Mouse (Mus musculus) forebrain, embryonic 13.5 days (tissue): Measurements from ENCODE around the gene Luc7l. TPM values are rescaled to one million over a fixed set of nuclear protein-coding genes. Genes with fewer than 3 reads are reported as not detected.

Experiments
- ATAC-seq: fragments of 200-750 bp; cut with Nextera tagmentation; 2 replicates; pipeline ENCODE4 v1.8.0; 2017
- H3K27ac ChIP-seq: fragments of 300-500 bp; sonication (generic); 2 replicates; pipeline ENCODE4 v1.5.1; 2015; ENCODE audit warnings: inconsistent platforms, mild to moderate bottlenecking, moderate library complexity
- H3K27me3 ChIP-seq: fragments of 300-500 bp; sonication (generic); 2 replicates; pipeline ENCODE4 v1.6.1; 2015; ENCODE audit warnings: mild to moderate bottlenecking, inconsistent platforms
- H3K36me3 ChIP-seq: fragments of 300-500 bp; sonication (generic); 2 replicates; pipeline ENCODE4 v1.6.1; 2015; ENCODE audit warnings: mild to moderate bottlenecking, inconsistent platforms; ENCODE audit not compliant: poor library complexity, severe bottlenecking
- H3K4me1 ChIP-seq: fragments of 300-500 bp; sonication (generic); 2 replicates; pipeline ENCODE4 v1.6.1; 2015; ENCODE audit warnings: inconsistent platforms
- H3K4me2 ChIP-seq: fragments of 300-500 bp; sonication (generic); 2 replicates; pipeline ENCODE4 v1.6.1; 2015; ENCODE audit warnings: inconsistent platforms, mild to moderate bottlenecking, moderate library complexity
- H3K4me3 ChIP-seq: fragments of 300-500 bp; sonication (generic); 2 replicates; pipeline ENCODE4 v1.5.1; 2015; ENCODE audit warnings: mild to moderate bottlenecking, inconsistent platforms
- H3K9ac ChIP-seq: fragments of 300-500 bp; sonication (generic); 2 replicates; pipeline ENCODE4 v1.6.1; 2015; ENCODE audit warnings: mild to moderate bottlenecking, inconsistent platforms
- H3K9me3 ChIP-seq: fragments of 300-500 bp; sonication (generic); replicated peaks from 2 replicates; pipeline ENCODE4 v1.6.1; 2016; ENCODE audit warnings: inconsistent platforms
- WGBS: fragments of 180-500 bp; shearing (Covaris S2); methylation state at CpG from one replicate; pipeline ENCODE4 v1.1.7; 2015; 5-methylcytosine and 5-hydroxymethylcytosine counted together
- polyA plus RNA-seq: library from polyadenylated mRNA; unstranded; fragments of >200 nt; fragmentation: Nextera tagmentation; extraction: Ambion mirVana; gene quantifications from 2 replicates; pipeline ENCODE4 v1.2.1, GENCODE M21; 2015

Gene Luc7l
- polyA plus RNA-seq = 121 and 128 TPM in 2 replicates

- Histone ChIP-seq H3K9me3 (no peaks in the 10 kb centered on the region), H3K9ac (peak within 1 kb of the TSS; percentile 98), H3K27me3 (peaks cover 5% of the 10 kb centered on the region; the same call in 1 of the 2 replicates), H3K4me2 (peak within 1 kb of the TSS; percentile 86), H3K4me3 (peak within 1 kb of the TSS; percentile 98), H3K27ac (peak within 1 kb of the TSS; percentile 98), H3K4me1 (peaks cover 20% of the 10 kb centered on the region), H3K36me3 (peaks cover 18% of the 10 kb centered on the region)
- peak; percentile 96 for ATAC-seq
- whole genome bisulfite sequencing = 1% methylated on average over 42 of the region's 43 CpGs
Measured at GRCm38 (mm10) chr17:26252539-26253251, at the start of gene Luc7l. Gene Luc7l, plus strand, starts transcription at chr17:26252896.

GRCm38 (mm10) chr17:26203321-26203811 is 49.3 kb upstream of the Luc7l start:
- H3K4me2 ChIP-seq = peak overlapping the region; percentile 82
- H3K27me3 ChIP-seq = peaks cover 73% of the 10 kb centered on the region
- peaks cover 20% of the 10 kb centered on the region for H3K4me1 ChIP-seq
- no peak overlapping the region for H3K27ac ChIP-seq
- ATAC-seq = 0 out of 2 replicates have a peak, but pooled peaks have one; percentile 25
- H3K9ac ChIP-seq = peak overlapping the region; percentile 50
- H3K9me3 ChIP-seq = no peaks in the 10 kb centered on the region
- WGBS = 1% methylated on average over 28 of the region's 30 CpGs
- H3K36me3 ChIP-seq = 0 out of 2 replicates have a peak, but pooled peaks cover 5% of the 10 kb centered on the region
- H3K4me3 ChIP-seq = peak overlapping the region; percentile 43

- Histone ChIP-seq H3K36me3 (no peaks in the 10 kb centered on the region), H3K27ac (no peak overlapping the region), H3K9ac (no peak overlapping the region), H3K4me3 (no peak overlapping the region), H3K9me3 (no peaks in the 10 kb centered on the region), H3K4me1 (peaks cover 20% of the 10 kb centered on the region), H3K27me3 (peaks cover 64% of the 10 kb centered on the region), H3K4me2 (no peak overlapping the region)
- ATAC-seq = no peak
- WGBS = 28% methylated on average over 11 of the region's 11 CpGs
Measured at GRCm38 (mm10) chr17:26204766-26205165, 47.9 kb upstream of the Luc7l start.

GRCm38 (mm10) chr17:26206392-26206791 is 46.3 kb upstream of the Luc7l start:
- Histone ChIP-seq H3K9ac (no peak overlapping the region), H3K4me2 (no peak overlapping the region), H3K27ac (no peak overlapping the region), H3K36me3 (no peaks in the 10 kb centered on the region), H3K9me3 (no peaks in the 10 kb centered on the region), H3K4me3 (no peak overlapping the region), H3K4me1 (peaks cover 14% of the 10 kb centered on the region), H3K27me3 (peaks cover 47% of the 10 kb centered on the region)
- no peak for ATAC-seq
- 53% methylated on average over 1 of the region's 1 CpGs for WGBS

GRCm38 (mm10) chr17:26207686-26208085 is 45.0 kb upstream of the Luc7l start, which contains the start of gene Arhgdig:
Gene Arhgdig, minus strand, starts transcription at chr17:26207786.
- no peaks in the 10 kb centered on the region for H3K9me3 ChIP-seq
- peaks cover 34% of the 10 kb centered on the region for H3K27me3 ChIP-seq
- H3K9ac ChIP-seq = no peak within 1 kb of the TSS
- H3K27ac ChIP-seq = no peak within 1 kb of the TSS
- ATAC-seq = no peak
- H3K4me3 ChIP-seq = no peak within 1 kb of the TSS
- WGBS = 89% methylated on average over 12 of the region's 12 CpGs
- H3K4me1 ChIP-seq = peaks cover 10% of the 10 kb centered on the region
- no peaks in the 10 kb centered on the region for H3K36me3 ChIP-seq
- H3K4me2 ChIP-seq = no peak within 1 kb of the TSS

- H3K36me3 ChIP-seq = 0 out of 2 replicates have a peak, but pooled peaks cover 8% of the 10 kb centered on the region
- no peak overlapping the region for H3K27ac ChIP-seq
- H3K4me2 ChIP-seq = no peak overlapping the region
- no peaks in the 10 kb centered on the region for H3K4me1 ChIP-seq
- WGBS = 90% methylated on average over 7 of the region's 7 CpGs
- no peaks in the 10 kb centered on the region for H3K9me3 ChIP-seq
- no peak for ATAC-seq
- H3K4me3 ChIP-seq = no peak overlapping the region
- no peaks in the 10 kb centered on the region for H3K27me3 ChIP-seq
- no peak overlapping the region for H3K9ac ChIP-seq
Measured at GRCm38 (mm10) chr17:26212241-26212640, 40.5 kb upstream of the Luc7l start.

- ATAC-seq = no peak
- Histone ChIP-seq H3K9ac (no peak overlapping the region), H3K27ac (no peak overlapping the region), H3K27me3 (no peaks in the 10 kb centered on the region), H3K9me3 (no peaks in the 10 kb centered on the region), H3K4me3 (no peak overlapping the region), H3K36me3 (0 out of 2 replicates have a peak, but pooled peaks cover 8% of the 10 kb centered on the region), H3K4me1 (no peaks in the 10 kb centered on the region), H3K4me2 (no peak overlapping the region)
- WGBS = 87% methylated on average over 11 of the region's 11 CpGs
Measured at GRCm38 (mm10) chr17:26212681-26213080, 40.0 kb upstream of the Luc7l start.

- H3K9ac ChIP-seq = no peak overlapping the region
- WGBS = 76% methylated on average over 2 of the region's 2 CpGs
- no peak for ATAC-seq
- H3K4me3 ChIP-seq = no peak overlapping the region
- no peak overlapping the region for H3K27ac ChIP-seq
- H3K4me2 ChIP-seq = no peak overlapping the region
- H3K4me1 ChIP-seq = no peaks in the 10 kb centered on the region
- no peaks in the 10 kb centered on the region for H3K27me3 ChIP-seq
- H3K36me3 ChIP-seq = 0 out of 2 replicates have a peak, but pooled peaks cover 3% of the 10 kb centered on the region
- no peaks in the 10 kb centered on the region for H3K9me3 ChIP-seq
Measured at GRCm38 (mm10) chr17:26221508-26221907, 31.2 kb upstream of the Luc7l start.

GRCm38 (mm10) chr17:26225150-26225549 is 27.5 kb upstream of the Luc7l start:
- H3K4me3 ChIP-seq = no peak overlapping the region
- no peaks in the 10 kb centered on the region for H3K36me3 ChIP-seq
- no peak overlapping the region for H3K27ac ChIP-seq
- H3K4me2 ChIP-seq = no peak overlapping the region
- no peaks in the 10 kb centered on the region for H3K27me3 ChIP-seq
- H3K9me3 ChIP-seq = no peaks in the 10 kb centered on the region
- no peak overlapping the region for H3K9ac ChIP-seq
- WGBS = 87% methylated on average over 12 of the region's 12 CpGs
- H3K4me1 ChIP-seq = no peaks in the 10 kb centered on the region
- no peak for ATAC-seq

GRCm38 (mm10) chr17:26229776-26230175 is 22.9 kb upstream of the Luc7l start:
- H3K36me3 ChIP-seq = no peaks in the 10 kb centered on the region
- 95% methylated on average over 5 of the region's 5 CpGs for WGBS

GRCm38 (mm10) chr17:26231156-26231555 is 21.5 kb upstream of the Luc7l start:
- H3K9me3 ChIP-seq = no peaks in the 10 kb centered on the region
- no peak for ATAC-seq
- H3K36me3 ChIP-seq = no peaks in the 10 kb centered on the region
- H3K4me3 ChIP-seq = no peak overlapping the region
- peaks cover 12% of the 10 kb centered on the region; the same call in 1 of the 2 replicates for H3K4me1 ChIP-seq
- H3K9ac ChIP-seq = no peak overlapping the region
- no peak overlapping the region for H3K27ac ChIP-seq
- H3K4me2 ChIP-seq = no peak overlapping the region
- WGBS = 89% methylated on average over 5 of the region's 5 CpGs
- H3K27me3 ChIP-seq = no peaks in the 10 kb centered on the region

More at GRCm38 (mm10) chr17:26229776-26230175, 22.9 kb upstream of the Luc7l start:
- Histone ChIP-seq H3K4me2 (no peak overlapping the region), H3K9ac (no peak overlapping the region), H3K27ac (no peak overlapping the region), H3K27me3 (no peaks in the 10 kb centered on the region), H3K9me3 (no peaks in the 10 kb centered on the region), H3K4me3 (no peak overlapping the region), H3K4me1 (no peaks in the 10 kb centered on the region)
- ATAC-seq = no peak

GRCm38 (mm10) chr17:26232863-26233262 is 19.8 kb upstream of the Luc7l start:
- 72% methylated on average over 8 of the region's 8 CpGs for WGBS
- Histone ChIP-seq H3K9ac (no peak overlapping the region), H3K4me2 (no peak overlapping the region), H3K36me3 (no peaks in the 10 kb centered on the region), H3K4me1 (peaks cover 12% of the 10 kb centered on the region; the same call in 1 of the 2 replicates), H3K4me3 (no peak overlapping the region), H3K27me3 (no peaks in the 10 kb centered on the region), H3K27ac (no peak overlapping the region), H3K9me3 (no peaks in the 10 kb centered on the region)
- no peak for ATAC-seq
